Comparison of ENCODE assay signal across 22 mouse cellular contexts in the genomic region with DNA sequence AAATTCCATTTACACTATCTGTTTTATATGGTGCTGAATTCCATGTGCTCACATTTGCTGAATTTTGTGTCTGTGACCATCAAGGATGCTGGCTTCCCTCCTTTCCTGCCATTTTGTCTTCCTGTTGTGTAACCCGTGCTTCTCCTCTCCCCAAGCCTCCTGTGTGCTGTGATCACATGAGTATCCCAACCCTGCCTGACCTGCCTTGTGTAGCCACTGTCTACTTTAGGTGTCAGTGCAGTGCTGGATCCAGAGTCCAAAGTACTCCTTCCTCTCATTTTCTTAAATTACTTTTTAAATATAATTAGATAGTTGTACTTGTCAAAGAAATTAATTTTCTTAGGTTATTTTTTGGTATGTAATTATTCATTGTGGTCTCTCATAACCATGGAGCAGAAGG. TPM values are rescaled to one million over a fixed set of nuclear protein-coding genes. Genes with fewer than 3 reads are reported as not detected.
A peak's percentile ranks its signal among the peaks of the same experiment; 100 is the strongest.
DNase-seq lines count a peak whose midpoint lies in the region; ATAC-seq and TF ChIP-seq lines count a peak whose summit lies in the region.
"Had no signal": no experiment of that assay in that cellular context is flagged by ENCODE, and none has a peak within 500 bp of the region (broad histone marks: within the 10 kb centered on the region; RNA-seq: fewer than 3 reads in every experiment).

No protein-coding gene starts in this region.

- H3K9ac ChIP-seq in kidney, embryonic 14.5 days (ENCODE audit: low read depth, low read length), result no peak overlapping the region
- H3K9ac ChIP-seq in liver, embryonic 14.5 days (replicated peaks), result no peak overlapping the region
- H3K9ac ChIP-seq: embryonic facial prominence, embryonic 13.5 days; forebrain, embryonic 15.5 days; hindbrain, embryonic 12.5 days; intestine, embryonic 15.5 days; kidney, embryonic 15.5 days; lung, embryonic 15.5 days; midbrain, embryonic 13.5 days had no signal

- H3K9me3 ChIP-seq in heart, embryonic 10.5 days, result no peaks in the 10 kb centered on the region
- H3K9me3 ChIP-seq in kidney, embryonic 14.5 days (ENCODE audit: control insufficient read depth, low read length), result no peaks in the 10 kb centered on the region
- no peaks in the 10 kb centered on the region for H3K9me3 ChIP-seq in G1E (replicated peaks)
- H3K9me3 ChIP-seq in liver, embryonic 14.5 days (ENCODE audit: control insufficient read depth, low read length), result no peaks in the 10 kb centered on the region
- H3K9me3 ChIP-seq: embryonic facial prominence, embryonic 13.5 days; forebrain, embryonic 10.5 days; forebrain, embryonic 15.5 days; hindbrain, embryonic 12.5 days; intestine, embryonic 15.5 days; kidney, embryonic 15.5 days; lung, embryonic 15.5 days; midbrain, embryonic 13.5 days had no signal

- H3K36me3 ChIP-seq in heart, embryonic 10.5 days, result peaks cover 6% of the 10 kb centered on the region
- peaks cover 8% of the 10 kb centered on the region; the same call in 1 of the 2 replicates for H3K36me3 ChIP-seq in kidney, embryonic 14.5 days (ENCODE audit: control insufficient read depth, insufficient read depth, low read length)
- H3K36me3 ChIP-seq in G1E (replicated peaks), result peaks cover 42% of the 10 kb centered on the region
- H3K36me3 ChIP-seq in liver, embryonic 14.5 days (replicated peaks; ENCODE audit: control insufficient read depth, insufficient read depth, low read depth), result no peaks in the 10 kb centered on the region; the same call in none of the 2 replicates
- H3K36me3 ChIP-seq: embryonic facial prominence, embryonic 13.5 days; forebrain, embryonic 15.5 days; intestine, embryonic 15.5 days; lung, embryonic 15.5 days had no signal

- no peak overlapping the region for H3K4me2 ChIP-seq in kidney, embryonic 14.5 days (replicated peaks; ENCODE audit: low read depth, low read length)
- no peak overlapping the region; the same call in 1 of the 2 replicates for H3K4me2 ChIP-seq in liver, embryonic 14.5 days (ENCODE audit: low read depth)
- H3K4me2 ChIP-seq: embryonic facial prominence, embryonic 13.5 days; forebrain, embryonic 15.5 days; hindbrain, embryonic 12.5 days; intestine, embryonic 15.5 days; kidney, embryonic 15.5 days; lung, embryonic 15.5 days; midbrain, embryonic 13.5 days had no signal

- no peak overlapping the region for H3K4me3 ChIP-seq in heart, embryonic 10.5 days
- no peak overlapping the region for H3K4me3 ChIP-seq in kidney, embryonic 14.5 days (ENCODE audit: low read length)
- H3K4me3 ChIP-seq in G1E (ENCODE audit: low read depth, low read length), result no peak overlapping the region
- no peak overlapping the region for H3K4me3 ChIP-seq in liver, embryonic 14.5 days (ENCODE audit: insufficient read depth in 1 of 2, low read depth in 2 of 2, low read length in 2 of 2)
- H3K4me3 ChIP-seq: embryonic facial prominence, embryonic 13.5 days; forebrain, embryonic 10.5 days; forebrain, embryonic 15.5 days; gastrocnemius, adult 2 months; hindbrain, embryonic 12.5 days; intestine, embryonic 15.5 days; kidney, embryonic 15.5 days; lung, embryonic 15.5 days; midbrain, embryonic 13.5 days had no signal

- DNase-seq in heart, embryonic 10.5 days (ENCODE audit: low spot score), result no peak
- no peak for DNase-seq in heart, adult 18-20 months
- DNase-seq in kidney, postnatal 36 days, result peak; percentile 7 to 13
- DNase-seq in G1E (ENCODE audit: low spot score), result peak; percentile 4
- no peak for DNase-seq in liver, embryonic 14.5 days (ENCODE audit: low read depth in 3 of 3, low spot score in 3 of 3)
- DNase-seq in left cerebral cortex, postnatal 14 days (ENCODE audit: low spot score in 2 of 2), result no peak
- DNase-seq: adrenal gland, postnatal 25 days; cerebellum, adult 18-20 months; gastrocnemius, adult 2 months; gastrocnemius, postnatal 36 days; kidney, postnatal 4 days; thymus, postnatal 4 days had no signal

- no peak for TF ChIP-seq CTCF in G1E (IDR thresholded peaks at IDR 0.05; ENCODE audit: low read depth, low read length)
- no peak for TF ChIP-seq CTCF in liver, embryonic 14.5 days (IDR thresholded peaks at IDR 0.05; ENCODE audit: low read depth)

- ATAC-seq in kidney, embryonic 14.5 days (ENCODE audit: low FRiP score, low TSS enrichment), result no peak
- no peak for ATAC-seq in G1E (ENCODE audit: extremely low read depth, insufficient number of reproducible peaks, low FRiP score, poor library complexity, severe bottlenecking)
- ATAC-seq in liver, embryonic 14.5 days (ENCODE audit: insufficient read depth), result peak; percentile 53; the same call in 1 of the 2 replicates
- ATAC-seq: forebrain, embryonic 15.5 days; intestine, embryonic 15.5 days; midbrain, embryonic 13.5 days had no signal

- intact Hi-C loops in left cerebral cortex, postnatal 14 days (cut with DNase I), result no loop called here

- 0 out of 2 replicates have a peak overlapping the region, but pooled peaks have one; percentile 1 for H3K27ac ChIP-seq in heart, embryonic 10.5 days
- no peak overlapping the region for H3K27ac ChIP-seq in kidney, embryonic 14.5 days (ENCODE audit: low read depth, low read length)
- no peak overlapping the region for H3K27ac ChIP-seq in liver, embryonic 14.5 days
- H3K27ac ChIP-seq: embryonic facial prominence, embryonic 13.5 days; forebrain, embryonic 10.5 days; forebrain, embryonic 15.5 days; gastrocnemius, adult 2 months; hindbrain, embryonic 12.5 days; hindbrain, postnatal 0 days; intestine, embryonic 15.5 days; kidney, embryonic 15.5 days; lung, embryonic 15.5 days; midbrain, embryonic 13.5 days had no signal

- H3K27me3 ChIP-seq in heart, embryonic 10.5 days (ENCODE audit: insufficient read depth, poor library complexity, severe bottlenecking), result no peaks in the 10 kb centered on the region
- H3K27me3 ChIP-seq in kidney, embryonic 14.5 days (ENCODE audit: control insufficient read depth, insufficient read depth, low read length), result no peaks in the 10 kb centered on the region
- H3K27me3 ChIP-seq in G1E (ENCODE audit: insufficient read depth, low read length), result no peaks in the 10 kb centered on the region
- no peaks in the 10 kb centered on the region for H3K27me3 ChIP-seq in liver, embryonic 14.5 days (ENCODE audit: control insufficient read depth, insufficient read depth, low read length)
- H3K27me3 ChIP-seq: embryonic facial prominence, embryonic 13.5 days; forebrain, embryonic 15.5 days; hindbrain, embryonic 12.5 days; intestine, embryonic 15.5 days; kidney, embryonic 15.5 days; lung, embryonic 15.5 days; midbrain, embryonic 13.5 days had no signal

- no peak for TF ChIP-seq EP300 in liver, embryonic 14.5 days (IDR thresholded peaks at IDR 0.05; ENCODE audit: low read depth)

- 0 out of 2 replicates have a peak, but pooled peaks cover 3% of the 10 kb centered on the region for H3K4me1 ChIP-seq in heart, embryonic 10.5 days
- no peaks in the 10 kb centered on the region for H3K4me1 ChIP-seq in kidney, embryonic 14.5 days (ENCODE audit: control insufficient read depth, insufficient read depth, low read length)
- H3K4me1 ChIP-seq in G1E (ENCODE audit: insufficient read depth, low read depth, low read length), result peaks cover 44% of the 10 kb centered on the region
- H3K4me1 ChIP-seq in liver, embryonic 14.5 days (replicated peaks; ENCODE audit: control insufficient read depth in 2 of 2, insufficient read depth in 2 of 2, low read length in 1 of 2), result peaks cover 40 to 42% of the 10 kb centered on the region in 2 experiments
- H3K4me1 ChIP-seq: embryonic facial prominence, embryonic 13.5 days; forebrain, embryonic 10.5 days; forebrain, embryonic 15.5 days; hindbrain, embryonic 12.5 days; intestine, embryonic 15.5 days; kidney, embryonic 15.5 days; lung, embryonic 15.5 days; midbrain, embryonic 13.5 days had no signal

- WGBS in heart, embryonic 10.5 days, result 61% methylated on average over 1 of the region's 1 CpGs
- 89% methylated on average over 1 of the region's 1 CpGs for WGBS in kidney, embryonic 14.5 days
- WGBS in liver, embryonic 14.5 days (ENCODE audit: insufficient replicate concordance), result 12% methylated on average over 1 of the region's 1 CpGs

RNA-seq across cellular contexts. Expression of a gene that starts 51.3 kb away (rescaled TPM):
- polyA plus RNA-seq in heart, embryonic 10.5 days (2016; fragmentation: Nextera tagmentation; extraction: Ambion mirVana), result 31.0 and 32.4 TPM in 2 replicates
- total RNA-seq in heart, adult 18-20 months (2021), result 10 to 100 TPM; 14.8 to 17.0 TPM
- polyA plus RNA-seq in kidney, embryonic 14.5 days (2014; fragmentation: Nextera tagmentation; extraction: Ambion mirVana), result 34.0 and 41.9 TPM in 2 replicates
- 62.8 and 64.4 TPM in 2 replicates for total RNA-seq in G1E (2014; fragmentation: Nextera tagmentation)
- total RNA-seq in G1E (2017), result 46.4 and 53.9 TPM in 2 replicates
- polyA plus RNA-seq in G1E (2012), result 91.7 and 113 TPM in 2 replicates
- polyA plus RNA-seq in liver, embryonic 14.5 days (2012; rRNA removed), result 9.8 and 13.9 TPM in 2 replicates
- polyA plus RNA-seq in liver, embryonic 14.5 days (2014; fragmentation: Nextera tagmentation; extraction: Ambion mirVana), result 15.2 and 15.7 TPM in 2 replicates
- total RNA-seq in left cerebral cortex, postnatal 14 days (2021), result 10 to 100 TPM; 67.9 to 69.0 TPM

Comparison
In these comparisons a context has a peak if more than half of its experiments do, and no peak if none do; other contexts are left out.
1. DNase-seq: peak in kidney, postnatal 36 days (2 of 2) and G1E (single experiment); none in heart, embryonic 10.5 days (single experiment), heart, adult 18-20 months (0 of 2), liver, embryonic 14.5 days (0 of 3) and left cerebral cortex, postnatal 14 days (0 of 2).